In genomic region chr2:118199867-118200266, GRCm38 (mm10) we compare ENCODE assay signal across 8 mouse cellular contexts. TPM values are rescaled to one million over a fixed set of nuclear protein-coding genes. Genes with fewer than 3 reads are reported as not detected.
DNase-seq lines count a peak whose midpoint lies in the region; ATAC-seq and TF ChIP-seq lines count a peak whose summit lies in the region.

No protein-coding gene starts in this region.

- H3K36me3 ChIP-seq in hindbrain, embryonic 11.5 days (ENCODE audit: control insufficient read depth, insufficient read depth, low read length): no peaks in the 10 kb centered on the region
- no peaks in the 10 kb centered on the region for H3K36me3 ChIP-seq in hindbrain, embryonic 12.5 days
- no peaks in the 10 kb centered on the region for H3K36me3 ChIP-seq in intestine, embryonic 16.5 days (ENCODE audit: control insufficient read depth, insufficient read depth, low read length)
- H3K36me3 ChIP-seq in midbrain, postnatal 0 days (ENCODE audit: insufficient read depth, low read length): no peaks in the 10 kb centered on the region

- no peak overlapping the region for H3K4me2 ChIP-seq in hindbrain, embryonic 11.5 days (replicated peaks; ENCODE audit: low read depth, low read length)
- H3K4me2 ChIP-seq in hindbrain, embryonic 12.5 days (replicated peaks): no peak overlapping the region
- no peak overlapping the region for H3K4me2 ChIP-seq in intestine, embryonic 16.5 days (ENCODE audit: low read depth, low read length)
- no peak overlapping the region for H3K4me2 ChIP-seq in midbrain, postnatal 0 days (ENCODE audit: low read depth, low read length, poor library complexity, severe bottlenecking)

- intact Hi-C loops in left cerebral cortex, postnatal 10 days (cut with DNase I): loop anchor here (2.0 kb wide), 1 partner anchor 41 kb away; no protein-coding TSS in a partner anchor

- no peaks in the 10 kb centered on the region for H3K27me3 ChIP-seq in hindbrain, embryonic 11.5 days (ENCODE audit: control insufficient read depth, insufficient read depth, low read length)
- peaks cover 4% of the 10 kb centered on the region; the same call in 1 of the 2 replicates for H3K27me3 ChIP-seq in hindbrain, embryonic 12.5 days
- H3K27me3 ChIP-seq in intestine, embryonic 16.5 days (replicated peaks; ENCODE audit: control insufficient read depth, insufficient read depth, low read length): no peaks in the 10 kb centered on the region
- no peaks in the 10 kb centered on the region for H3K27me3 ChIP-seq in midbrain, postnatal 0 days (ENCODE audit: insufficient read depth, low read length)

- peaks cover 4% of the 10 kb centered on the region; the same call in 1 of the 2 replicates for H3K4me1 ChIP-seq in hindbrain, embryonic 11.5 days (replicated peaks; ENCODE audit: control insufficient read depth, insufficient read depth, low read length)
- peaks cover 28% of the 10 kb centered on the region for H3K4me1 ChIP-seq in hindbrain, embryonic 12.5 days
- H3K4me1 ChIP-seq in intestine, embryonic 16.5 days (ENCODE audit: control insufficient read depth, insufficient read depth, low read length): peaks cover 4% of the 10 kb centered on the region; the same call in 1 of the 2 replicates
- peaks cover 10% of the 10 kb centered on the region; the same call in 1 of the 2 replicates for H3K4me1 ChIP-seq in midbrain, postnatal 0 days (ENCODE audit: insufficient read depth, low read length)

- no peaks in the 10 kb centered on the region for H3K9me3 ChIP-seq in hindbrain, embryonic 11.5 days (ENCODE audit: control insufficient read depth, low read length)
- H3K9me3 ChIP-seq in hindbrain, embryonic 12.5 days (replicated peaks): no peaks in the 10 kb centered on the region
- H3K9me3 ChIP-seq in intestine, embryonic 16.5 days (ENCODE audit: control insufficient read depth, low read length): no peaks in the 10 kb centered on the region
- no peaks in the 10 kb centered on the region for H3K9me3 ChIP-seq in midbrain, postnatal 0 days (ENCODE audit: low read length)

- TF ChIP-seq CTCF in midbrain, postnatal 0 days (IDR thresholded peaks at IDR 0.05): peak; percentile 92

- WGBS in hindbrain, embryonic 11.5 days: 12% methylated on average over 5 of the region's 5 CpGs
- 8% methylated on average over 5 of the region's 5 CpGs for WGBS in hindbrain, embryonic 12.5 days
- WGBS in intestine, embryonic 16.5 days: 6% methylated on average over 5 of the region's 5 CpGs
- 6% methylated on average over 5 of the region's 5 CpGs for WGBS in midbrain, postnatal 0 days

- no peak overlapping the region for H3K27ac ChIP-seq in hindbrain, embryonic 11.5 days (ENCODE audit: low read depth, low read length)
- no peak overlapping the region for H3K27ac ChIP-seq in hindbrain, embryonic 12.5 days
- no peak overlapping the region for H3K27ac ChIP-seq in intestine, embryonic 16.5 days (ENCODE audit: low read length)
- no peak overlapping the region for H3K27ac ChIP-seq in midbrain, postnatal 0 days (ENCODE audit: low read depth, low read length)

- peak; percentile 87 for DNase-seq in hindbrain, embryonic 11.5 days (ENCODE audit: low spot score)
- DNase-seq in cerebellum, postnatal 14 days: peak; percentile 87 to 88
- peak; percentile 68 to 72 for DNase-seq in frontal cortex, postnatal 25 days (ENCODE audit: low spot score in 2 of 2)
- peak; percentile 71 to 76 for DNase-seq in left cerebral cortex, postnatal 10 days (ENCODE audit: extremely low spot score in 1 of 2, low spot score in 2 of 2)
- DNase-seq in midbrain, postnatal 0 days (ENCODE audit: low spot score): peak; percentile 86
- peak; percentile 61 to 85 for DNase-seq in spleen, postnatal 4 days (ENCODE audit: low spot score in 2 of 2)

- peak; percentile 45; the same call in 1 of the 2 replicates for ATAC-seq in hindbrain, embryonic 11.5 days (ENCODE audit: low FRiP score)
- ATAC-seq in hindbrain, embryonic 12.5 days (ENCODE audit: low FRiP score): no peak
- ATAC-seq in intestine, embryonic 16.5 days: peak; percentile 70
- ATAC-seq in midbrain, postnatal 0 days (ENCODE audit: low FRiP score): peak; percentile 50; the same call in 1 of the 2 replicates

- no peak overlapping the region for H3K4me3 ChIP-seq in hindbrain, embryonic 11.5 days (ENCODE audit: low read depth, low read length)
- no peak overlapping the region for H3K4me3 ChIP-seq in hindbrain, embryonic 12.5 days
- no peak overlapping the region for H3K4me3 ChIP-seq in intestine, embryonic 16.5 days (ENCODE audit: low read length)
- no peak overlapping the region for H3K4me3 ChIP-seq in midbrain, postnatal 0 days (ENCODE audit: low read depth, low read length)

- H3K9ac ChIP-seq in hindbrain, embryonic 11.5 days (ENCODE audit: low read depth, low read length): no peak overlapping the region
- H3K9ac ChIP-seq in hindbrain, embryonic 12.5 days: no peak overlapping the region
- no peak overlapping the region for H3K9ac ChIP-seq in intestine, embryonic 16.5 days (ENCODE audit: low read depth, low read length)
- H3K9ac ChIP-seq in midbrain, postnatal 0 days (replicated peaks; ENCODE audit: low read length, poor library complexity, severe bottlenecking): no peak overlapping the region

RNA-seq across cellular contexts. Expression of gene Fsip1, which starts 56.9 kb away (rescaled TPM):
- 3.5 and 4.6 TPM in 2 replicates for polyA plus RNA-seq in hindbrain, embryonic 11.5 days (2014; fragmentation: Nextera tagmentation; extraction: Ambion mirVana)
- polyA plus RNA-seq in hindbrain, embryonic 12.5 days (2016; fragmentation: Nextera tagmentation; extraction: Ambion mirVana): 2.5 and 3.3 TPM in 2 replicates
- 0.07 and 0.17 TPM in 2 replicates for polyA plus RNA-seq in intestine, embryonic 16.5 days (2015; fragmentation: Nextera tagmentation; extraction: Ambion mirVana)
- 1 to 10 TPM; 1.4 to 2.0 TPM for total RNA-seq in left cerebral cortex, postnatal 10 days (2021)
- total RNA-seq in midbrain, postnatal 0 days (2014; rRNA removed): 1.2 and 1.3 TPM in 2 replicates
- 5.7 and 6.1 TPM in 2 replicates for polyA plus RNA-seq in midbrain, postnatal 0 days (2015; fragmentation: Nextera tagmentation; extraction: Ambion mirVana)
